Mouse (Mus musculus): Measurements from ENCODE around the gene Ppp1r1b.

- no peak for TF ChIP-seq CTCF (IDR thresholded peaks at IDR 0.05; ENCODE audit: low read depth)
- TF ChIP-seq EP300 (IDR thresholded peaks at IDR 0.05; ENCODE audit: low read depth), result no peak
These were observed 9.1 kb upstream of the Ppp1r1b start for GRCm38 (mm10) chr11:98339071-98339501.
